Mouse (Mus musculus): ENCODE measurements around the gene Gja3. TPM values are rescaled to one million over a fixed set of nuclear protein-coding genes. Genes with fewer than 3 reads are reported as not detected.
A peak's percentile ranks its signal among the peaks of the same experiment; 100 is the strongest.

The Gja3 gene
- under 1 TPM; 0.18 to 0.32 TPM for total RNA-seq (2021)

- peak; percentile 20 to 22 for DNase-seq (ENCODE audit: low spot score in 2 of 2)
- intact Hi-C loops (cut with DNase I) = no loop called here
Observed at GRCm38 (mm10) chr14:57057563-57058321, at the start of gene Gja3. Gene Gja3 (minus strand): TSS chr14:57058100.

GRCm38 (mm10) chr14:57107091-57107490, 49.2 kb upstream of the Gja3 start:
- intact Hi-C loops (cut with DNase I) = loop anchor here (5.0 kb wide), 1 partner anchor 300 kb away; no protein-coding TSS in a partner anchor
- no peak for DNase-seq (ENCODE audit: low spot score in 2 of 2)

- intact Hi-C loops (cut with DNase I) = loop anchor here (5.0 kb wide), 1 partner anchor 302 kb away; no protein-coding TSS in a partner anchor
- DNase-seq (ENCODE audit: low spot score in 2 of 2) = no peak
Observed at GRCm38 (mm10) chr14:57105721-57106120, 47.8 kb upstream of the Gja3 start.

- intact Hi-C loops (cut with DNase I) = loop anchor here (5.0 kb wide), 1 partner anchor 302 kb away; no protein-coding TSS in a partner anchor
- DNase-seq (ENCODE audit: low spot score in 2 of 2) = no peak
Observed at GRCm38 (mm10) chr14:57105111-57105510, 47.2 kb upstream of the Gja3 start.

- intact Hi-C loops (cut with DNase I) = loop anchor here (5.0 kb wide), 1 partner anchor 303 kb away; no protein-coding TSS in a partner anchor
- DNase-seq (ENCODE audit: low spot score in 2 of 2) = peak in 1 of 2 experiments; percentile 16
Observed at GRCm38 (mm10) chr14:57104106-57105023, 46.5 kb upstream of the Gja3 start, which contains the start of gene Gjb2. Gene Gjb2 (minus strand): TSS chr14:57104702.

- DNase-seq (ENCODE audit: low spot score in 2 of 2) = no peak
- intact Hi-C loops (cut with DNase I) = no loop called here
Observed at GRCm38 (mm10) chr14:57103711-57104105, 45.8 kb upstream of the Gja3 start.

GRCm38 (mm10) chr14:57103121-57103520, 45.2 kb upstream of the Gja3 start:
- intact Hi-C loops (cut with DNase I) = no loop called here

GRCm38 (mm10) chr14:57101623-57102022, 43.7 kb upstream of the Gja3 start:
- intact Hi-C loops (cut with DNase I) = no loop called here
- no peak for DNase-seq (ENCODE audit: low spot score in 2 of 2)

More at GRCm38 (mm10) chr14:57103121-57103520, 45.2 kb upstream of the Gja3 start:
- no peak for DNase-seq (ENCODE audit: low spot score in 2 of 2)

GRCm38 (mm10) chr14:57095855-57096254, 38.0 kb upstream of the Gja3 start:
- no peak for DNase-seq (ENCODE audit: low spot score in 2 of 2)
- intact Hi-C loops (cut with DNase I) = no loop called here

- intact Hi-C loops (cut with DNase I) = loop anchor here (5.0 kb wide), 1 partner anchor 314 kb away; no protein-coding TSS in a partner anchor
- DNase-seq (ENCODE audit: low spot score in 2 of 2) = peak; percentile 44 to 65
Observed at GRCm38 (mm10) chr14:57093029-57093428, 35.1 kb upstream of the Gja3 start.

- DNase-seq (ENCODE audit: low spot score in 2 of 2) = no peak
- intact Hi-C loops (cut with DNase I) = loop anchor here (5.0 kb wide), 1 partner anchor 317 kb away; no protein-coding TSS in a partner anchor
Observed at GRCm38 (mm10) chr14:57090001-57090400, 32.1 kb upstream of the Gja3 start.

GRCm38 (mm10) chr14:57089107-57089506, 31.2 kb upstream of the Gja3 start:
- intact Hi-C loops (cut with DNase I) = no loop called here
- no peak for DNase-seq (ENCODE audit: low spot score in 2 of 2)

- intact Hi-C loops (cut with DNase I) = no loop called here
- DNase-seq (ENCODE audit: low spot score in 2 of 2) = no peak
Observed at GRCm38 (mm10) chr14:57084180-57084668, 26.3 kb upstream of the Gja3 start.

- DNase-seq (ENCODE audit: low spot score in 2 of 2) = no peak
- intact Hi-C loops (cut with DNase I) = no loop called here
Observed at GRCm38 (mm10) chr14:57082863-57083262, 25.0 kb upstream of the Gja3 start.

- intact Hi-C loops (cut with DNase I) = no loop called here
- DNase-seq (ENCODE audit: low spot score in 2 of 2) = no peak
Observed at GRCm38 (mm10) chr14:57075537-57075936, 17.6 kb upstream of the Gja3 start.

GRCm38 (mm10) chr14:57069906-57070305, 12.0 kb upstream of the Gja3 start:
- intact Hi-C loops (cut with DNase I) = loop anchor here (10.0 kb wide), 1 partner anchor 695 kb away; no protein-coding TSS in a partner anchor
- peak in 1 of 2 experiments; percentile 22 for DNase-seq (ENCODE audit: low spot score in 2 of 2)

GRCm38 (mm10) chr14:57066053-57066452, 8.2 kb upstream of the Gja3 start:
- intact Hi-C loops (cut with DNase I) = loop anchor here (10.0 kb wide), 1 partner anchor 691 kb away; no protein-coding TSS in a partner anchor
- no peak for DNase-seq (ENCODE audit: low spot score in 2 of 2)

- peak; percentile 73 to 75 for DNase-seq (ENCODE audit: low spot score in 2 of 2)
- intact Hi-C loops (cut with DNase I) = loop anchor here (5.0 to 10.0 kb wide), 2 partner anchors 93 to 685 kb away; no protein-coding TSS in a partner anchor
Observed at GRCm38 (mm10) chr14:57060052-57060451, 2.2 kb upstream of the Gja3 start.

- intact Hi-C loops (cut with DNase I) = no loop called here
- DNase-seq (ENCODE audit: low spot score in 2 of 2) = no peak
Observed at GRCm38 (mm10) chr14:57057204-57057562, 717 bp downstream of the Gja3 start.

- intact Hi-C loops (cut with DNase I) = no loop called here
- no peak for DNase-seq (ENCODE audit: low spot score in 2 of 2)
Observed at GRCm38 (mm10) chr14:57052713-57053112, 5.2 kb downstream of the Gja3 start.

Data from left cerebral cortex, postnatal 25 days (tissue).